Mouse (Mus musculus) olfactory bulb, adult 2 months (tissue): ENCODE data around the gene Itih3.

Experiments
- CTCF ChIP-seq: fragments of 200-500 bp; IDR thresholded peaks from 2 replicates; pipeline ENCODE4 v1.5.1; 2012; ENCODE audit warnings: low read depth, mild to moderate bottlenecking, low read length, moderate library complexity; ENCODE audit not compliant: insufficient read depth
- POLR2A ChIP-seq: fragments of 200-500 bp; IDR thresholded peaks from 2 replicates; pipeline ENCODE4 v1.6.1; 2012; ENCODE audit warnings: mild to moderate bottlenecking, low read depth, low read length, moderate library complexity; ENCODE audit not compliant: insufficient read depth

GRCm38 (mm10) chr14:30875955-30876354 is 47.6 kb downstream of the Itih3 start:
- TF ChIP-seq CTCF (no peak), POLR2A (no peak)
